Mouse (Mus musculus) limb, embryonic 11.5 days (tissue): ENCODE data around the gene Zfp980. TPM values are rescaled to one million over a fixed set of nuclear protein-coding genes. Genes with fewer than 3 reads are reported as not detected.
"Not testable (repeated sequence)": the region's sequence is repeated elsewhere in the genome, so short reads cannot be mapped to it uniquely, and the experiment has no call there.

Experiments
- ATAC-seq: fragments of 200-750 bp; cut with Nextera tagmentation; 2 replicates; pipeline ENCODE4 v1.8.0; 2017; ENCODE audit warnings: low read depth; ENCODE audit not compliant: insufficient number of reproducible peaks, low FRiP score, low TSS enrichment
- DNase-seq: peaks from one replicate; pipeline ENCODE4 v3.0.0-alpha.2; 2015; ENCODE audit warnings: low spot score
- H3K27ac ChIP-seq: fragments of 300-500 bp; sonication (generic); replicated peaks from 2 replicates; pipeline ENCODE4 v1.5.1; 2014; ENCODE audit warnings: low read depth, mild to moderate bottlenecking, low read length
- H3K27me3 ChIP-seq: fragments of 300-500 bp; sonication (generic); 2 replicates; pipeline ENCODE4 v1.6.1; 2014; ENCODE audit warnings: mild to moderate bottlenecking, low read length, mixed read lengths; ENCODE audit not compliant: control insufficient read depth, insufficient read depth
- H3K36me3 ChIP-seq: fragments of 300-500 bp; sonication (generic); 2 replicates; pipeline ENCODE4 v1.6.1; 2014; ENCODE audit warnings: mild to moderate bottlenecking, low read length, moderate library complexity, mixed read lengths; ENCODE audit not compliant: control insufficient read depth, insufficient read depth
- H3K4me1 ChIP-seq: fragments of 300-500 bp; sonication (generic); 2 replicates; pipeline ENCODE4 v1.6.1; 2014; ENCODE audit warnings: low read length, mixed read lengths; ENCODE audit not compliant: control insufficient read depth, insufficient read depth
- H3K4me2 ChIP-seq: fragments of 300-500 bp; sonication (generic); 2 replicates; pipeline ENCODE4 v1.6.1; 2014; ENCODE audit warnings: low read depth, mild to moderate bottlenecking, moderate library complexity; ENCODE audit not compliant: severe bottlenecking
- H3K4me3 ChIP-seq: fragments of 300-500 bp; sonication (generic); 2 replicates; pipeline ENCODE4 v1.5.1; 2014; ENCODE audit warnings: low read depth, low read length
- H3K9ac ChIP-seq: fragments of 300-500 bp; sonication (generic); 2 replicates; pipeline ENCODE4 v1.6.1; 2014; ENCODE audit warnings: mild to moderate bottlenecking, low read length
- H3K9me3 ChIP-seq: fragments of 300-500 bp; sonication (generic); 2 replicates; pipeline ENCODE4 v1.6.1; 2016; ENCODE audit warnings: low read length; ENCODE audit not compliant: control insufficient read depth
- WGBS: fragments of 180-500 bp; shearing (Covaris S2); extraction: QIAGEN DNeasy Blood & Tissue Kit; methylation state at CpG from one replicate; pipeline ENCODE4 v1.1.7; 2014; 5-methylcytosine and 5-hydroxymethylcytosine counted together
- polyA plus RNA-seq: library from polyadenylated mRNA; unstranded; fragments of >200 nt; fragmentation: Nextera tagmentation; extraction: Ambion mirVana; gene quantifications from 2 replicates; pipeline ENCODE4 v1.2.1, GENCODE M21; 2014

Zfp980 gene
- polyA plus RNA-seq, result not detected in 2 replicates

- H3K27me3 ChIP-seq, DNase-seq, H3K27ac ChIP-seq, H3K4me2 ChIP-seq, H3K9me3 ChIP-seq, ATAC-seq, H3K9ac ChIP-seq, H3K36me3 ChIP-seq, H3K4me3 ChIP-seq, H3K4me1 ChIP-seq: not testable (repeated sequence)
- WGBS, result 93% methylated on average over 3 of the region's 3 CpGs
Measured at GRCm38 (mm10) chr4:145670385-145670784, at the start of gene Zfp980. TSS of gene Zfp980 (plus strand) at chr4:145670685.

- H3K4me3 ChIP-seq, H3K9me3 ChIP-seq, H3K9ac ChIP-seq, ATAC-seq, DNase-seq, H3K4me1 ChIP-seq, H3K4me2 ChIP-seq, H3K27ac ChIP-seq, H3K27me3 ChIP-seq, H3K36me3 ChIP-seq: not testable (repeated sequence)
- 22% methylated on average over 78 of the region's 83 CpGs for WGBS
Measured at GRCm38 (mm10) chr4:145640416-145641185, 29.9 kb upstream of the Zfp980 start.

GRCm38 (mm10) chr4:145674286-145674780, 3.8 kb downstream of the Zfp980 start:
- not testable (repeated sequence) for H3K4me3 ChIP-seq, ATAC-seq, H3K4me2 ChIP-seq, H3K4me1 ChIP-seq, DNase-seq, H3K9ac ChIP-seq, H3K27ac ChIP-seq, H3K9me3 ChIP-seq, H3K36me3 ChIP-seq, H3K27me3 ChIP-seq
- WGBS, result 76% methylated on average over 2 of the region's 2 CpGs

- WGBS, result 84% methylated on average over 3 of the region's 3 CpGs
- peak; percentile 19 for DNase-seq
- not testable (repeated sequence) for H3K4me2 ChIP-seq, H3K36me3 ChIP-seq, H3K9me3 ChIP-seq, H3K9ac ChIP-seq, H3K27me3 ChIP-seq, H3K4me3 ChIP-seq, H3K4me1 ChIP-seq, H3K27ac ChIP-seq
- ATAC-seq, result peak; percentile 37; the same call in 1 of the 2 replicates
Measured at GRCm38 (mm10) chr4:145680217-145680616, 9.7 kb downstream of the Zfp980 start.

- not testable (repeated sequence) for H3K4me3 ChIP-seq, H3K4me1 ChIP-seq, H3K4me2 ChIP-seq, H3K9me3 ChIP-seq, DNase-seq, H3K27ac ChIP-seq, H3K27me3 ChIP-seq, H3K9ac ChIP-seq, H3K36me3 ChIP-seq
- peak; percentile 76; the same call in 1 of the 2 replicates for ATAC-seq
- 31% methylated on average over 1 of the region's 1 CpGs for WGBS
Measured at GRCm38 (mm10) chr4:145680672-145681387, 10.3 kb downstream of the Zfp980 start.

- 86% methylated on average over 9 of the region's 11 CpGs for WGBS
- not testable (repeated sequence) for H3K9me3 ChIP-seq, H3K36me3 ChIP-seq, H3K4me2 ChIP-seq, H3K4me1 ChIP-seq, H3K4me3 ChIP-seq, H3K27ac ChIP-seq, DNase-seq, H3K9ac ChIP-seq, H3K27me3 ChIP-seq
- ATAC-seq, result peak; percentile 59; the same call in 1 of the 2 replicates
Measured at GRCm38 (mm10) chr4:145682021-145682420, 11.5 kb downstream of the Zfp980 start.

GRCm38 (mm10) chr4:145683024-145683766, 12.7 kb downstream of the Zfp980 start:
- H3K9me3 ChIP-seq, DNase-seq, H3K4me3 ChIP-seq, H3K9ac ChIP-seq, H3K4me2 ChIP-seq, H3K4me1 ChIP-seq, H3K27ac ChIP-seq, H3K27me3 ChIP-seq, H3K36me3 ChIP-seq: not testable (repeated sequence)
- 82% methylated on average over 3 of the region's 3 CpGs for WGBS
- peak; percentile 77; the same call in 1 of the 2 replicates for ATAC-seq

- not testable (repeated sequence) for H3K9ac ChIP-seq, H3K9me3 ChIP-seq, H3K4me3 ChIP-seq, H3K4me2 ChIP-seq, DNase-seq, H3K4me1 ChIP-seq, H3K27me3 ChIP-seq, ATAC-seq, H3K36me3 ChIP-seq, H3K27ac ChIP-seq
- WGBS, result 71% methylated on average over 2 of the region's 2 CpGs
Measured at GRCm38 (mm10) chr4:145686061-145686460, 15.6 kb downstream of the Zfp980 start.
